Mouse (Mus musculus) CH12F3 (cell line): ENCODE data around the gene Ccdc81.

Experiments used
- in situ Hi-C: fragments of 300-500 bp; cut with MboI; formaldehyde crosslinking; loops from 2 replicates; pipeline ENCODE4 v1.14.3; 2020; ENCODE audit warnings: low sequenced_read_pairs

Ccdc81 gene

GRCm38 (mm10) chr7:89903442-89904343, at the start of gene Ccdc81:
Ccdc81 (minus strand) TSS chr7:89903629.
- in situ Hi-C loops = no loop called here

DNA sequence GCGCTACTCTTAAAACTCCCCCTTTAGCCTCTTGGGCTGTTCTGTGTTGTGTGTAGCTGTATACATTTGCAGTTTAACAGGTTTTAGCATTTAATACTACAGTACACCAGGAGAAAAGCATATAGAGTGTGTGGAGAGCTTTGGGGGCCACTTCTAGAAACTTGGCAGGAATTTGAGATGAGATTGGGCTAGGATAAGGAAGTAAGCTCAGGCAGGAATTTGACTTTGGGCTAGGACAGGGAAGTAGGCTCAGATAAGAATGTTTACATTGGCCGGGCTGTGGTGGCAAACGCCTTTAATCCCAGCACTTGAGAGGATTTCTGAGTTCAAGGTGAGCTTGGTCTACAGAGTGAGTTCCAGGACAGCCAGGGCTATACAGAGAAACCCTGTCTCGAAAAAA, 46.0 kb upstream of the Ccdc81 start:
- in situ Hi-C loops = no loop called here

DNA sequence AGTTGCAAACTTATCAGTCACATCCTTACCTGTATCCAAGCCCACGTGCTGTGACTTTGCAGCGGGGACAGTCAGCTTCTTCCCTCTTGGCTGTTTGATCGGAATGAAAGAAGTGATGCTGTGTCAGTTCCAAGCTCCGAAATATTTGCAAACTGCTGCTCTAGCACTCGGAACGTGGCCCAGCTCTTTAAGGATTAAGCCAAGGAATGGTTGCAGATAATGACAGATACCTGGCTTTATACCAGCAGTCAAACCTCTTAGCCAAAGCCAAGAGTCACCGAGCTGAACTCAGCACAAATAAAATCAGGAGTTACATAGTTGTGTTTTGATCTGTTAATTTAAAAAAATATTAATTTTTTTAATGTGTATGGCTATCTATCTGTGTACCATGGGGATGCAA, 44.6 kb upstream of the Ccdc81 start:
- in situ Hi-C loops = no loop called here

GRCm38 (mm10) chr7:89940571-89941463, 37.4 kb upstream of the Ccdc81 start, which contains the start of gene Hikeshi:
Hikeshi (minus strand) TSS chr7:89941204.
- in situ Hi-C loops = no loop called here

DNA sequence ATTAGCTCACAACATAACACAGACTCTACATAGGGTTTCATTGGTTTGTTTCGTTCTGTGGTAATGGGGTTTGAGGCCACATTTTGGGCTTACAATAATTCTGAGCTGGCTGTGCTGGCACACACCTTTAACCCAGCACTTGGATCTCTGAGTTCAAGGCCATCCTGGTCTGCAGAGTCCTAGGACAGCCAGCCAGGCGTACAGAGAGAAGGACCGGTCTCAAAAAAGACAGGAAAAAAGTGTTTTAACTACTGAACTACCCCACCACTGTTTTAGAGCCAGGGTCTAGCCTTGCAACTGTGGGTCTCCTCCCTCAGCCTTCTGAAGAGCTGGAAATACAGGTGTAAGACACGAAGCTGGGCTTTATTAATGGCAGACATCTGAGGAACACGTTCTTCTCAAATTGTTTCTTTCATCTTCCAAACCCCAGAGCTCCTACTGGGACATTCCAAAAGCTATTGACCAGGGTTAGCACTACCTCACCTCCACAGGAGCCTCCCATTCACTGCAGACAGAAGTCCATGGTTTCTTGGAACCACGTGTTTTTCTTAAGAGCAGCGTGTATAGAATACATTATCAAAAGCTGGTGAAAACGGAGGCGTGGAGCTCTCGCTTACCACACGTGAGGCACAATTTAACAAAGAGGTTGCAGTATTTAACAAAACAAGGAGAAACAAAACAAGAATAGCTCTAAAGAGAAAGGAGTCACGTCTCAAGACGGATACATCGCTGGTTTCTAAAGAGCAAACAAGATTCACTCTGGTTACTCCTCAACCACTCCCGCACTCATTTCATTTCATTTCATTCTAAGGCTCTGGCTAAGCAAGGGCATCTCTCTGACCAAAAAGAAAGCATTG, 36.3 kb upstream of the Ccdc81 start:
- in situ Hi-C loops = no loop called here

DNA sequence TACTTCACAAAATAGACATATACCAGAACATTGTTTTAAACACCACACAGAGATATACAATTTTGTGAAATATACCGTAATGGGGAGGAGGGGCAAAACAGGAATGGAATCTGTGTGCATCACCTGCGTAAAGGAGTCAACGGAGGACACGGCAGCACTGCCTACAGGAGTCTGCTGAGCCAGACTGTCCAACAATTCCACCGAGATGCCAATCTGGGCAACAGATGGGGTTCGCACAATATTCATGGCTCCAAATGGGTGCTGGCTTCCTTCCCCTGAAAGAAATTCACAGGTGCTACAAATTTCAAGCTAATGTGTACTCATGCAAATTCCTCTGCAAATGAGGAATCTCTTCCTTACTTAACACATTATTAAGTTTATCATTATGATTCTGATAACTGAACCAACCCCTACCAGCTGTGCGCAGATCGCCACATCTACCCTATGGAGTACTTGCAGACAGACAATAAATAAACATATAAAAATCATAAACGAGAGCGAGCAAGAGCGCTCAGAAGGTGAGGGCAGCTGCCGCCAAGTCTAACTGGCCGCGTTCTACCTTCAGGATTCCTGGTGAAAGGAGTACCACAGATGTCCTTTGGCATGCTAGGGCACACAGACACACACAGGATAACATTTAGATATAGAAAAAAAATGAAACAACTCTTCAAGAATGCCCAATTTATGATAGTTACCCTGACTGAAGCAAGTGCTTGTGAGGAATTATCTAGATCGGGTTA, 20.2 kb upstream of the Ccdc81 start:
- in situ Hi-C loops = no loop called here

DNA sequence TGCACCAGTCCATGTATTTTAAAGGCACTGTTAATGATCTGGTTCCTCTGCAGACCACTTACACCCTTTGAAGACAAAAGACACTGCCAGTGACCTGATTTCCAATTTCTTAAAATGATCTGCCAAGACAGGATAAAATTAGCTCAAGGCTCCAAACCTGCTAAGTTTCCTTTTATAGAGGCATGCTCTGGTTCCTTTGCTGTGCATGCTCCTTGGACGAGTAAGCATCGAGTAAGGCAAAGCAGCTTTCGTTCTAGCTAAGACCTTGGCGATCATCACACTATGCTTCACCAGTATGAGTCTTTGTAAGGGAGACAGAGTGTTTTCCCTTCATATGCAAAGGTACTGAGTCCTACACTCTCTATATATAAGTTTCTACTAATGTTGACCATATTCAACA, 14.3 kb upstream of the Ccdc81 start:
- in situ Hi-C loops = no loop called here

DNA sequence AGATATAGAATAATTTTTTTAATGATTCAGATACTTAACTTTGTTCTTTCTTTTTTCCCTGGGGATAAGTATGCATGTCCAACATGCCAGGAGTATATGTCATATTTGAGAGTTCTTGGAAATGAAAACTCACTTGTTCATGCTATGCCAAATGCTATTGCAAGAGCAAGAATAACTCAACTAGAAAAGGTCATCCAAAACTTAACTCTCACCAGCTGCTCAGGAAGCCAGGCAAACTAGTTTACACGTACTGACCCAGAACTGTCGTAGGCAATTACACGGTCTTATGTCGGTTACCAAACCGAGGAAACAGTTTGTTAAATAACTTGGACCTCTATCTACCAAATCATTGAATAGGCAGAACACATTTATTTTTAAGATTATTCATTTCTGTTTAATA, 13.3 kb upstream of the Ccdc81 start:
- in situ Hi-C loops = no loop called here

GRCm38 (mm10) chr7:89913432-89914158, 10.2 kb upstream of the Ccdc81 start:
- in situ Hi-C loops = no loop called here

DNA sequence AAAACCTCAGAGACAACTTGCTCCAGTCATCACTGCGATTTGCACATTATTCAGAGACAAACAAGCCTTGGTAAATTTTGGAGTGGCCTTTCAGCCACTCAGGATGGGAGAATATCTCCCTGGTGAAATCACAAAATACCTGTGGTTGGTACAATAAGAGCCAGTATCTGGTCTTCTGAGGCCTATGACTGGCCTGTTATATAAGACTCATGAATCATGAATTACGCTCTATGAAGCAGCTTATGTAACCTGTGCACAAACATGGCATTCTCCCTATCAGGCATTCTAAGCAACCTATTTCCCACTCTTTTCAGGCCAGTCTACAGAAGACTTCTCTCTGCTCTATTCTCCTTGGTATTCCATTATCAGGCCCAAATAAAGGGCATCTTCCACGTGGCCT, 8.9 kb upstream of the Ccdc81 start:
- in situ Hi-C loops = no loop called here

GRCm38 (mm10) chr7:89909711-89910110, 6.3 kb upstream of the Ccdc81 start:
- in situ Hi-C loops = no loop called here

DNA sequence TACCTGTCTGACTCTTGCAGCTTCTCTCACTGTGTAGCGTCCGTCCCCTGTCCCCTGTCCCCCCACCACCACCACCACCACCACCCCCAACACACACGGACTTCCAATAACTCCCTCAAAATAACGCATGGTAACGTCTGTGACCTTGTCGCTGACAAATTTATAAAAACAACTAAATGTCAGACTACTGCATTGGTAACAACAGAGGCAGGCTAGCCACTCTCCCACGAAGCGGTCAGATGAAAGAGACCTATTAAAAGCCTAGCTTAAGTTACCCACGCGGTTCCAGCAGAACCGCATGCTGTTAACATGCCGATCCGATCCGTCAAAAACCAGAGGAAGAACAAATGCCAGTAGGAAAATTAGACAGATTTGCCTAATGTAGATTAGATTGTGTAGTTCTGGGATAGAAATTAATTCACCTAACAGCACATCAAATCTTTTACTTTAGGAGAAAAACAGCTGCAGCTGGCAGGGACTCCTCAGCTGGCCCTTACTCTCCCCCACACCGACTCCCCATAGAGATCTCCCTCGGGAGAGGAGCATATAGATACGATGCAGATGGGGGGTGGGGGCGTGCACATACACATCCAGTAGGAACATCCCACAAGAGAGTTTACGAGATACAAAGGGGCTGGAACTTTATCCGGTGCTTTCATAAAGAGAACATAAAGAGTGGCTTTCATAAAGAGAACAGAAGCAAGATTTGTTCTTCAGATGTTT, 5.6 kb upstream of the Ccdc81 start:
- in situ Hi-C loops = no loop called here

GRCm38 (mm10) chr7:89908421-89908820, 5.0 kb upstream of the Ccdc81 start:
- in situ Hi-C loops = no loop called here

GRCm38 (mm10) chr7:89907950-89908349, 4.5 kb upstream of the Ccdc81 start:
- in situ Hi-C loops = no loop called here

DNA sequence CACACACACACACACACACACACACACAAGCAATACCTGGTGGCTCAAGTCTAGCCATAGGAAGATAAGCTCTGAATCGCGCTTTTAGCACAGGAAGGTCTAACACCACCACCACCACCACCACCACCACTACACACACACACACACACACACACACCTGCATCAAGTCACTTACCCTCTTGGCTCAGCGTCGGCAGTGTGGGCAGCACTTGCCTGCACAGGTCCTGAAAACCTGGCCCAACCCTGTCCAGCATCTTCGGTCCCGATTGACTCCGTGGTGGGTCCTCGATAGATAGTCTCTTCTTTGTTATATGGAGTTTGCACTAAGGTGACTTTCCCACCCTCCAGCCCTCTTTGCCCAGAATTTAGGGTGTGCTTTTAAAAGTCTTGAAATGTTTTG, 422 bp downstream of the Ccdc81 start:
- in situ Hi-C loops = no loop called here

DNA sequence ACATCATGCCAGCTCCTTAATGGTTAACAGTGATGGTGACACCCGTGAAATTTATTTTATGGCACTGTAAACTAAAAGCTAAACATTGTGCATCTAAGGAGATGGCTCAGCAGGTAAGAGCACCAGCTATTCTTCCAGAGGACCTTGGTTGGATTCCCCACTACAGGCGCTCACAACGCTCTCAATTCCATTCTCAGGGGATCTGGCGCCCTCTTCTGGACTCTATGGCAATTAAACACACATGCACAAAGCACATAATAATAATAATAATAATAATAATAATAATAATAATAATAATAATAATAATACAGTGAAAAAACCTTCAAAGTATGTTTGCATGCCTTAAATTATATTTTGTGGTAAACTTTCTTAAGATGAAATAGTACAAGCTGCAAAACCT, 11.6 kb downstream of the Ccdc81 start:
- in situ Hi-C loops = no loop called here

DNA sequence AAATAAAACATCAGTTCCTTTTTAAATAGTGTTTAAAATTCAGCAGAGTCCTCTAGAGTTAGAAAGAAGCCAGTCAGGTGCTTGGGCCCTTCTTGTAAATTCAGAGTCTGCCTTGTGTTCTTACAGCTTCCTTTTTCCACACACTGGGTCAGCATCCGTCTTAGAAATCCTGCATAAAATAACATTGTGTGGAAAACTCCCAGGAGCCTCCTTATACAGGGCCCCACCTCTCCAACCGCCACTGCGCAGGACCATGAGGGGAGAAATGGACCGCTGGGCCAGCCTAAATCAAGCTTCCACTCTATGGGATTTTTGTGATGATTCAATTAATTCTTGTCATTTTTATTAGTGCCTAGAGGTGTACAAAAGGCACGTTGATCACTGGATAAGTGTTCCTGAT, 12.0 kb downstream of the Ccdc81 start:
- in situ Hi-C loops = no loop called here

GRCm38 (mm10) chr7:89884551-89884950, 18.9 kb downstream of the Ccdc81 start:
- in situ Hi-C loops = no loop called here

- in situ Hi-C loops = no loop called here
Observed at GRCm38 (mm10) chr7:89879686-89880085, 23.7 kb downstream of the Ccdc81 start.
